Mouse (Mus musculus) adrenal gland, postnatal 10 days (tissue): ENCODE measurements around the gene Vmn1r64. TPM values are rescaled to one million over a fixed set of nuclear protein-coding genes. Genes with fewer than 3 reads are reported as not detected.
"Not testable (repeated sequence)": the region's sequence is repeated elsewhere in the genome, so short reads cannot be mapped to it uniquely, and the experiment has no call there.

ENCODE experiments used
- DNase-seq: peaks from one replicate; pipeline ENCODE4 v3.0.0; 2021; ENCODE audit warnings: mixed read lengths
- long read RNA-seq, 2 experiments: library from polyadenylated mRNA; stranded (forward); transcript quantifications; one replicate each; pipeline ENCODE4 v2.0.0; 2021
- total RNA-seq, 2 experiments: library from RNA; stranded (reverse); gene quantifications; 2 replicates each; pipeline ENCODE4 v1.2.3; 2021

The Vmn1r64 gene
- not detected for total RNA-seq
- long read RNA-seq, experiment 1 = 0 reads
- long read RNA-seq, experiment 2 = 0 reads

DNA sequence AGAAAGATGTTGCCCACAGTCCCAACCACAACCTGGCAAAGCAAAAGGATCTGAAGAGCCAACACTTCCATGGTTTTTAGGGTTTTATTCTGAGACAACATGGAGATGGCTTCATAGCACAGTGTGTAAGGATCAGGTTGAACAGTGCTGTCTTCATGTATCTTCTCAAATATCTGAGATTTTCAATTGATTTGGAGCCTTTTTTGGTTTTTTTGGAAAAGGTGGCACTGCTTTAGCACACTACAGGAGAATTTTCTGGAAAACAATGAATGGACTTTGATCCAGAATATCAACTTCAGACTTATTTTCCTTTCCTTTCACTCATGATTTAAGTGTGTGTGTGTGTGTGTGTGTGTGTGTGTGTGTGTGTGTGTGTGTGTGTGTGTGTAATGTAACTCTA is at the start of gene Vmn1r64:
TSS of gene Vmn1r64 (minus strand) at position 101 of the 400 bp plus-strand sequence.
- no peak for DNase-seq

DNA sequence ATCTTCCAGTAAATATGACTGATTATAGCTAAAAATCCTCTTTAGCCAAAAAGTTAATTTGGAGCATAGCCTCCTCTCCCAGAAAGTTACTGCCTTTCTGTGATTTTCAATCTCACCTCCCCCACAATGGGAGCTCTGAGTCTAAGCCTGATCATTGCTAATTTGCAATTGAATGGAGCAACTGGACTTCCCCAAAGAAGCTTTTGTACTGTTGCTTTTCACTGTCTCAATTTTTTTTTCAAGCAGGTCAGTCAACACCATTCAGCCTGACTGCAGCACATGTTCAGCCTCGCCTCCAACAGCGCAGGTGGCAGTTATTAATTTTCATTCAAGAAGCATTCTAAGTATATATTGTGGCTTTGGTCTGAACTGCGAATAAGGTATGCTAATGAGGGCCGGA is 14.9 kb upstream of the Vmn1r64 start:
- no peak for DNase-seq

DNA sequence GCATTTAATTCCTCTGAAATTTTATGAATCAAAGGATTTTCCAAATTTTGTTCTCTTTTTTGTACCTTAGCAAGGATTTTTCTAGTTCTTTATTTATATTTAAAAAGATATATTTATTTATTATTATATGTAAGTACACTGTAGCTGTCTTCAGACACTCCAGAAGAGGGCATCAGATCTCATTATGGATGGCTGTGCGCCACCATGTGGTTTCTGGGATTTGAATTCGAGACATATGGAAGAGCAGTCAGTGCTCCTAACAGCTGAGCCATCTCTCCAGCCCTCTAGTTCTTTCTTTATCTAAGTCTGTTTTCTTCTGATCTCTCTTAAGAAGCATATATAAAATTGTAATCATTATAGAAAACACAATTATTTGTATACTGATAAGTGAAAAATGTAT is 12.9 kb upstream of the Vmn1r64 start:
- DNase-seq = not testable (repeated sequence)

Other genes starting within 250 kb of the Vmn1r64 start
- not detected for gene Vmn1r62, start 210.9 kb downstream of the Vmn1r64 start, total RNA-seq
- gene Vmn1r63, start 79.1 kb downstream of the Vmn1r64 start, total RNA-seq = not detected
- not detected for gene Vmn1r65, start 126.5 kb upstream of the Vmn1r64 start, total RNA-seq
- not detected for gene Nlrp4c, start 160.6 kb upstream of the Vmn1r64 start, total RNA-seq